Mouse (Mus musculus) layer of hippocampus, postnatal 14 days (tissue): ENCODE measurements around the gene Nsf. TPM values are rescaled to one million over a fixed set of nuclear protein-coding genes. Genes with fewer than 3 reads are reported as not detected.
"Not testable (repeated sequence)": the region's sequence is repeated elsewhere in the genome, so short reads cannot be mapped to it uniquely, and the experiment has no call there.

Experiments used
- DNase-seq, 2 experiments: peaks; one replicate each; pipeline ENCODE4 v3.0.0; 2021 to 2022; ENCODE audit warnings: low spot score in 2 of 2, mixed read lengths in 1 of 2
- total RNA-seq, 2 experiments: library from RNA; stranded (reverse); gene quantifications; 2 replicates each; pipeline ENCODE4 v1.2.3; 2021

The Nsf gene
- total RNA-seq, 2 experiments from 2014 or later, result 994 to 1,064 TPM

DNA sequence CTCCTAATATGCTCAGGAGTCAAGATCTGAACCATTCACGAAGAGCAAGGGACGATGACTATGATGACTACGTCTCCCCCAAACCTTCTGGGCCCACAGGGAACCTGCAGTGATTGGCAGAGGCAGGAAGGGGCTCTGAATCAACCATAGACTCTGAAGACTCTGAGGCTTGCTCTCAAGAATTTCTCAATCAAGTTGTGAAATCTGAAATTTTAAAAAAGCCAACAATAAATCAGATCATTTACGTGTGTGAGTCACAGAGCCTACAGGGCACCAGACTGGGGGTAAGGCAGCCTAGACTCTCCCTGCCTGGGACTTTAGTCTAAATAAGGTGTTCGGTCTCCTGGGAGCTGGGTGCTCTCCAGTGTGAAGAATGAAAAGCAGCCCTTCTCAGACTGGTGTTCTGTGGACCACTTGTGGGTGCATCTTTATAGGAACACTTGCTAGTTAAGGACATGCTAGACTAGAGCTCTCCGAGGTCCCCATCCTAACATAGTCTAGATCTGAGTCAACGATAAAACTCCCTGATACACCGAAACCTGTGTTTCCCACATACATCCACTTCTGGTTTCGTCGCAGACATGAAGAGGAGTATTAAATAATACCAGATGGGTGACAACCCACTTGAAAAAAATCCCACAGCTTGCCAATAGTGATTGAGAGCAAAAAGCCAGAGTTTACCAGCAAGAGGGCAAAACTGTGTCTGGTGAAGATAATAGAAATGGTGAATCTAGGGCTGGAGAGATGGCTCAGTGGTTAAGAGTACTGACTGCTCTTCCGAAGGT lies 56.7 kb downstream of the Nsf start:
- no peak for DNase-seq

DNA sequence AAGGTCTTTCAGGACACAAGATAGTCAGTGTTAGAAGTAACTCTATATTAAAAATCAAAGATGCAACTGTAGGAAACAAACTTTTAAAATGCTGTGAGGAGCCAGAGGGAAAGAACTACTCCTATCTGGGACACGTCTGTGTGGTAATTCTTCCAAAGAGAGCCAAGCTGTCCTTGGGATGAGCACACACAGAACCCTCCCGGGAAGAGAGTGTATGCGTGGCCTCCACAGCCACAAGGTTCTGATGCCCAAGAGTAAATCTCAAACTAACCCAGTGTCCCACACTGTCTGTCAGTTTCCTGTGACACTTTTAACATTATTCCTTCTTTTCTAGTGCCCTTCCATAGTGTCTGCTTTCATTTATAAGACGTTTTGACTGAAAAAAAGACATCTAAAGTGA lies 57.8 kb downstream of the Nsf start:
- DNase-seq, result no peak

DNA sequence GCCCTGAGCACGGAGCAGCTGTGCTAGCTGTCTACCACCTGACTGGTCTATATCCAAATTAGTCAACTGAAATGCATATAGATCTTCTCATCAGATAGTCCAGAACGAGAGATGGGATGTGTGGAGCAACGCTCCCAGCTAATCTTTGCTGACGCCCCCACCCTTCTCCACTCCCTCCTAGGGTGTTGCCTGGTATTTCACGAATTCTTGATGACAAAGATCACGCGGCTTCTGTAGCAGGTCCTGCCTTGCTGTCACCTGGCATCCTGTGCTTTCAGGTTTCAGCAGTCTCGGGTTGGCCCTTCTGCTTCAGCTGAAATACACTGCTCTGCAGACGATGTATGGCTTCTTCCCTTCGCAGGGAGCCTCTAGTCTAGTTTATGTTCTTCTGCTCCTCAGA lies 61.0 kb downstream of the Nsf start:
- DNase-seq, result no peak

DNA sequence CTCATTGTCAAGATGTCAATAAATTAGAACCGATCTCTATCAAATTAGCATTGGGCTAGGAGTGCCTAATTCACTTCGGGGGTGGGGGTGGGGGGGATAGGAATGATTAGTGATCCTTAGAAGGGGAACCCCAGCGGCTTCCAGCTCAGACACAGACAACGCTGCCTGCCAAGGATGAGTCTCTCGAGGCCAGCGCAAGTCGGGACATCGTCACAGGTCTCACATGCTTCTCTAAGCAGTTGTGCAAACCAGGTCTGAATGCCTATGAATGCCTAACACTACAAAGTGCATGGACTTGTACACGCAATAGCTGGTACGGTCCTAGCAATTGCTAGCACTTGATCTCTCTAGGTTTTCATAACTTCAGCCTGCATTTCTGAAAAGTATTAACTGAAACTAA lies 62.1 kb downstream of the Nsf start:
- DNase-seq, result no peak

DNA sequence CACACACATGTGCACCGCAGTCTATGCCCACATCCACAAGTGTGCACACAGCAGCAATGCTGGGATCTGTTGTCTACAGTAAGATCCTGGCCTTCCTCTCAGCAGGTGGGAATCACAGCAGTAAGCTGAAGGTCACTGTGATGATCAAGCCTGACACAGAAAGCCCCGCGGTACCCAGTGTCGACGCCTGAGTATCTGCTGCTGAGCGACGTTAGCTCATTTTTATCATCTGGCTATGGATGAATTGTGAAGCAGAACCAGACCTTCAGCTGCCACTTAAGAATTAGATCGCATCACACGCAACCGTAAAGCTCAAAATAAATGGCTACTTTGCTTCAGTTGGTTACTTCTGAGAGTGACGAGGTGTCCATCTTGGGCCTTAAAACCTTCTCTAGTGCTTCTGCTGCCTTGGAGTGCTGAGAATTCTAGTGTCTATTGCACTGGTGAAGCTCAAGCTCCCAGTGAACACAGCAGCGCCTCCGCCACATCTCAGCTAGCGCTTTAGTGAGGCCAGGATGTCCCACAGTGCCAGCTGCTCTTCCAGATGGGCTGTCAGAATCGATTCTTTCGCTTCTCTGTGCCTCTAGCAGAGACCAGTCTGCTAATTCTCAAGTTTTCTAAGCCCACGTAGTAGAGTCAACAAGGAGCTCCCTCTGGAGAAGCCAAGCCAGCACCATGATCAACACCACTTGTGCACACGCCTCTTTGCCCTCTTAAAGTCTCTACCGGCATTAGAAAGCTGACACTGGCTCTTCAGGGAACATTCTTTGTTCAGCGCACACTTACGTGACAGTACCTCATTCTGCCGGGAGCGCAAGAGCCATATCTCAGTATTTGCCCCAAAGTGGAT lies 63.3 kb downstream of the Nsf start:
- peak in 1 of 2 experiments; percentile 45 for DNase-seq

DNA sequence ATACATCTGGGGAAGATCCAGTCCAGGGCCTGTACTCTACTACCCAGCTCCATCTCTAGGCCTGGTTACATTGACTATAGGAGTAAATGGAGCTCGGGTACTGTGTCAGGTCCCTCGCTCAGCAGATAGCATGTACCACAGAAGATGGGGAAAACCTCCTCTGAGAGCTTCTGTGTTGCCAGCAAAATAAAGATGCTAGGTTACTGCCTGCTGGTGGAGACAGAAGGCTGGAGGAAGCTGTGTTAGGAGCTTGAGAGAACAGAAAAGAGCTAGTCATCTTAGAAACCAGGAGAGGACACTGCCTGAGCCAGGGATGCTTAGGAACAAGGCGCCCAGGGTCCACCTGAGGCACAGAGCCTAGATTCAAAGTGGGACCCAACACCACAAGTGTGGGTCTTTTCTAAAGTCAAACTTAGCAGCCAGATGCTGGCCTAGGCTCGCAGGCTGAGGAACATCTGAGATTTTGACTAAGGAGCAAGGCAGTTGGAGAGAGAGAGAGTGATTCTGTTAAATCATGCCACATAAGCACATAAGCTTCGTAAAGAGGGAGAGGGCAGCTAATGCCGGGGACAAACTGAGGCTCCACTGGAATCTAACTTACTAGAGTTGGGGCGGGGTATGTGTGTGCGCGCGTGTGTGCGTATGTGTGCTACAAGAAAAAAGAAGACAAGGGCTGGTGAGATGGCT lies 66.0 kb downstream of the Nsf start:
- no peak for DNase-seq

DNA sequence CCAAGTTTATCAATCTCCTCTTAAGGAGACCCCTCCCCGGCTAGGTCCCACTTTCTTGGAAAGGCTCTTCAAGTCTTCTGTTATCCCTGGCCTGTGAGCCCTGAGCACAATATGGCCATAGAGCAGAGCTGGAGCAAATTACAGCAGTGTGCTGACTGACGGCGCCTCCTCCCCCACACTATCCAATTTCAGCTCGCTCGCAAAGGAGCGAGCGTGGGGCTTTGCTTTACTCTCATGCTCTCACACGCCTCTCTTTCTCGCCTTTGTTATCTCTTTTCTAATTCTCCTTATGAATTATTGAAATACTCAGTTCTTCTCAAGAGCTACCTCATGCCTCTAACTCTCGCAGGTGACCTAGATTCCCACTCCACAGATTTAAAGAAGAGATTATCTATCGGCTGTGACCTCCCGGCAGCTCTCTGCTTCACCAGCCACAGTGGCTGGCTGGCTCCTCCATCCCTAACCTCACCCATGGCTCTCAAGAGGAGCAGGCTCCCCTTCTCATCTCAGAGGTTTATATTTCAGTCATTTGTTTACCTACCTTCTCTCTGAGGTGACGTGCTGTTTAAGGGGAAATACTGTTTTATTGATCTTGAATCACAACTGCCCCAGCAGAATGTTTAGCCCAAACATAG lies 69.0 kb downstream of the Nsf start:
- DNase-seq, result no peak

DNA sequence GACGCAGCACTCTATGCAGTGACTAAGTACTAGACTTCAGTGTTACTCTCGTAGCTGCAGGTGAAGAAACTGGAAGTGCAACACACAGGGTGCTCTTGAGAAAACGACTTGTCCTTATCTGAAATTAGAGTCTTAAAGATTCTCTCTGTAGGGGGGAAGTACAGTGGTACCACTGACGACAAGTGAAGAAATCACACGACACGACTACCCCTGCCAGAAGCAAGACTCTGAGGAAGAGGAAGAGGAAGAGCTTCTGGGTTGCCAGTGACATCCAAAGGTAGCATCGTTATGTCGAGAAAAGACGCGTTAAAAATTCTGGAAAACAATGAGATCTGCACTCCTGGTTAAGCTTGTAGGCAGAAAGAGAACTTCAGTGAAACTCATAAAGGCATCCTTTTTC lies 70.1 kb downstream of the Nsf start:
- DNase-seq, result no peak

DNA sequence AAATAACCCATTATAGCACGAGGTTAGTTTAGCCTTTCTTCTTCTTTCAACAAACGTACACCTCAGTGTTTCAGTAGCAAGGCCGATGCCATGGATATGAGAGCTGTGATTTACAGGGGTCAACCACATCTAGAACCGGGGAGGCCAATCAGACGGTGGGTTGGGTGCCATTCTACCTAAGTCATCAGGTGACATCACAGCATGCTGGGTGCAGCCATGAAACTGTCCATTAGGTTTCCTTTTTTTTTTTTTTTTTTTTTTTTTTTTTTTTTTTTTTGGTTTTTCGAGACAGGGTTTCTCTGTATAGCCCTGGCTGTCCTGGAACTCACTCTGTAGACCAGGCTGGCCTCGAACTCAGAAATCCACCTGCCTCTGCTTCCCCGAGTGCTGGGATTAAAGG lies 74.4 kb downstream of the Nsf start:
- DNase-seq, result not testable (repeated sequence)

DNA sequence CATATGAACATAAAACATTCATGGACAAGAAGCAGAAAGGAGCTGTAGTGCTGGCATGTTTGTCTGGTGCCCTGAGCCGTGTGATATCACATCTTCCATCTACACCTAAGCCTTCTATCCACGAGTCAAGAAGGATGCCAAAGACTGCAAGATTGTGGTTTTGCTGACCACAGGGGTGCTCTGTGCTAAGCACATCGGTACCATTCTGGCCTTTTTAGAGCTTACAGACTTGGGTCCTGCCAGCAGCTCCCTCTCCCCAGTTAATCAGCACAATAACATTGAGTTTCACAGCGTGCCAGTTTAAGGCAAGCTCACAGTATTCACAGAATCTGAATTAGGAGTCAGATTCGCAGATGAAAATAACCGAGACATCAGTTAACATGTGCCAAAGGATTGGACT lies 75.4 kb downstream of the Nsf start:
- no peak for DNase-seq

DNA sequence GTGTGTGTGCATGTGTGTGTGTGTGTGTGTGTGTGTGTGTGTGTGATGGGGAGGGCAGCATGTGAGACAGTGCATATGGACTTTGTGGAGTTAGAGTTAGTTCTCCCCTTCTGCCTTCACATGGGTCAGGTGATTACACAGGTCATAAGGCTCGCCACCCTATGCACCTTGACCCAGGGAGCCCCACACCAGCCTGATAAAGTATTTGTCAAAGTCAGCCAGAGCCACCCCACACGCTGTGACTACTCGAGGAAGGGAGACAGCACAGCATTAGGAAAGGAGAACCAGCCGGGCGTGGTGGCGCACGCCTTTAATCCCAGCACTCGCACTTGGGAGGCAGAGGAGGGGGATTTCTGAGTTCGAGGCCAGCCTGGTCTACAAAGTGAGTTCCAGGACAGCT lies 83.5 kb downstream of the Nsf start:
- DNase-seq, result no peak

DNA sequence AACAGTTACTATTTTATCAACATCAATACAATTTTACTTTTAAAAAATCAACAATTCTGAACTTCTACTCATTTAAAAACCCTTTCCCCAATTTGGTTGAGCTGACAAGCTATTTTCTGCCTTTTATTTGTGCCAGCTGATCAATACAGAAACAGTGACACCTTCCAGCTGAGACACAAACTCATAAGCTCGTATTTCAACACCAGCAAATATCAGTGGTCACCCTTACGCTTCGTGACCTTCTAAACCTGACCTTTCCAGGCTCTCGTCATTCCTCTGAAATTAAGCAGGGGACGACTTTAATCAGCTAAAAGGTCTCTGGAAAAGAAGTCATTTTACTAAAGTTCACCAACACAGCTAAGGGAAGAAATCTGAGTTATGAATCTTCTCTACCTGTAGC lies 86.2 kb downstream of the Nsf start:
- DNase-seq, result no peak

DNA sequence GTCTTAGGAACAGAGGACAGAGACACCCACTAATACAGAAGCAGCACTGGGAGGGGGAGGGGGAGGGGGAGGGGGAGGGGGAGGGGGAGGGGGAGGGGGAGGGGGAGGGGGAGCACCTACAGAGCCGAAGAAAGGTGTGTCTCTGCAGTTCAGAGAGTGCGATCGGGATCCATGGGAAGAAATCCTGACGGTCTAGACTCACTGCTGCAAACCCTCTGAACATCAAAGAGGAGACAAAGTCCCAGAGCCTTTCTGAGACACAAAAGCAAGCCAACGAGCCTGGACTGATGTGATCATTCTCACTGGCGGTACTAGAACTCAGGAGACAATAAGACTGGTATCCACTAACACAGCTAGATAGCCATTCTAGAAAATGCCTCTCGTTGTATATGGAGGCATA lies 88.5 kb downstream of the Nsf start:
- no peak for DNase-seq

DNA sequence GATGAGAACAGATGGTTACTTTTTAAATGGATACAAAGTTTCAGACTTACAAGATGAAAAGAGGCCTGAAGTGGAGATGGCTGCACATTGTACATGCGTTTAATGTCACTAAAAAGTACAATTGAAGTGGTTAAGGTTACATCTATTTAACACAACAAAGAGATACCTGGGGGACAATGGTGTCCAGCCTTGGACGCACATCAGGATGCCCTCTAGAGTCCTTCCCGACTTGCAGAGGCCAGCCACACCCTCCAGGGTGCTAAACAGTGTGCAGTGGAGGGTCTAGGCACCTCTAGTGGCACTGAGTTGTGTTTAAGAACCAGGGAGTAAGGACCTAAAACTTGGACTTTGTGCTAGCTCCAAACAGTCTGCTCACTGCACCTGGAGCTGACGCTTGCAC lies 89.4 kb downstream of the Nsf start:
- DNase-seq, result no peak

DNA sequence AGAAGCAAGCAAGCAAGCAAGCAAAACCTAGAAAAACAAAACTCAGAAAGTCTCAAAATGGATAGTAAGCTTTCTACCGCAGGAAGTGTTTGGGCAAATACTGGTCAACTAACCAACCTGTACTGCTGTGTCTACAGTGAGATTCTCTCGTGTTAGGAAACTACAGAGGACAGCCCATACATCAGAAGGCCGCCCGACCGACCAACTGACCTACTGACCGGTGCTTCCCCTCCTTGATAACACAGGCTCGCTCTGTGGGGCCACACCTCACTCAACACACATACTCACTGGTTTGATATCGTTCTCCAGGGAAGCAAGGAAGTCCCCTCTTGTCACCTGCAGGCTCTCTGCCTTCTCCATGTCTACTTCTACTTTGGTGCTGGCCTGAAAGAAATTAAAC lies 90.9 kb downstream of the Nsf start:
- no peak for DNase-seq

DNA sequence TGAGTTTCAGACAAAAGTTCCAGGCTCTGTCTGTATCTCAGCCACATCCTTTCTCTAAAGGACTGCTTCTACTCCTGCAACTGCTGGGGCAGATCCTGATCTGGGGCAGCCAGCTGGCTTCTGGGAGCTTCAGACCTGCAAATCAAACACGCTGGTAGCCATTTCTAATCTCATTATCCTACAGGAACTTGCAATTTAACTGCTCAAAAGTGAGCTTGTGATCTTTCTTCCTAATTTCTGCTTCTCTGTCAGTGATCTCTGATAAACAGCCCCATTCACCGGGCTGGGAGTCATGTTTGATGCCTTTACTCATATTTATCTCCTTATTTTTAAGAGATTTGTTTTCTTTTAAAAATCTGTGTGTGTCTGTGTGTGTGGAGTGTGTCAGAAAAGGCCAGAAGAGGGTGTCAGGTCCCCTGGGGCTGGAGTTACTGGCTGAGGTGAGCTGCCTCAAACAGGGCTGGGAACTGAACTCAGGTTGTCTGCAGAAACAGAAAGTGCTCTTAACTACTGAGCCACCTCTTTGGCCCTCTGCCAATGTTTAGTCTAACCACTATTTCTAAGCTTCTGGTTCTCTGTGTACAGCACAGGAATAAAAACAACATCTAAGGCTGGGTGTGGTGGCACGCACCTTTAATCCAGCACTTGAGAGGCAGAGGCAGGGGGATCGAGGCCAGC lies 93.8 kb downstream of the Nsf start:
- DNase-seq, result no peak

DNA sequence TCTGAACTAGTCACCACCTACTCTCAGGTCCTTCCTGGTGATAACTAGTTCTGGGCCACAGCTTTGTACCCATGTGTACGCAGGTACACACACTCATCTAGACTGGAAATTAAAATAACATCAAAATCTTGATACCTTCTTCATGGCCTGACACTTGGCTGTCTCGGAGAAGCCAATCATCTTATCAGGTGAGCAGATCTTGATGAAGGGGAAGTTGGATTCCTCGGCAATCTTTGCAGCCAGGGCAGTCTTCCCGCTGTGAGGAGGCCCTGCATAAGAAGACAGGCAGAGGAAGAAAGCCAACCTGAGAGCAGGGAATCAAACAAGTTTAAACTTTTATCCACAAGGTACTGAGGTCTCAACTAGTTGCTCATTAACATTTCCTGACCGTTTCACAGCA lies 95.1 kb downstream of the Nsf start:
- no peak for DNase-seq

DNA sequence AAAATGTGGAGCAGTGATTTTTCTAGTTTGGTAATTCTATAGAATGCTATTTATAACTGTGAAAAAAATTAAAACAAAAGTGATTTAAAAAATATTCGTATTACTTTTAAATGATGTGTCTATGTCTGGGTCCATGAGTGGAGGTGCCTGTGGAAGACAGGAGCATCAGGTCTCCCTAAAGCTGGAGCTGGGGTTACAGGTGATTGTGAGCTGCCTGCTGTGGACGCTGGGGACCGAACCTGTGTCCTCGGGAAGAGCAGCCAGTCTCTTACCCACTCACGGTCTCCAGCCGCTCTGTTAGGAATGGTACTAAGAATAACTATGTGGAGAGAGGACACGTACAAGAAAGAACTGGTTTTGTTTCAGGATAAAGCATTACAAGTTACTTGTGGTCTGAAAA lies 97.2 kb downstream of the Nsf start:
- DNase-seq, result no peak

DNA sequence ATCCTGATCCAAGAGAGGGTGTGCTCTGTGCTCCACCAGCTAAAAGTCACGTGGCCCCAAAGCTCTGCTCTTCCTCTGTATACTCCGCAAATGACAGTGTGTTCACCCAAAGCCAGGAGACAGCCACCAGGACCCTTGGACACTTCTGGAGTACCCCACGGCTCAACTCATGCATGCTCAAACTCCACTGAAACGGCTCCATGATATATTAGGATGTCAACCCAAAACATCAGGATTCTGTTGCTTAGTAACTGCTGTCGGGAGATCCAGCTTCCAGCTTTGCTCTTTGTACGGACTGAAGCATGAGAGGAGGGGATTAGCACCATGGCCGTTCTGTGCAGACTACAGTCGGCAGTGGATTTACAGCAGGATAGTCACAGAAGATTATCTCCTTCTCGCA lies 99.6 kb downstream of the Nsf start:
- no peak for DNase-seq

DNA sequence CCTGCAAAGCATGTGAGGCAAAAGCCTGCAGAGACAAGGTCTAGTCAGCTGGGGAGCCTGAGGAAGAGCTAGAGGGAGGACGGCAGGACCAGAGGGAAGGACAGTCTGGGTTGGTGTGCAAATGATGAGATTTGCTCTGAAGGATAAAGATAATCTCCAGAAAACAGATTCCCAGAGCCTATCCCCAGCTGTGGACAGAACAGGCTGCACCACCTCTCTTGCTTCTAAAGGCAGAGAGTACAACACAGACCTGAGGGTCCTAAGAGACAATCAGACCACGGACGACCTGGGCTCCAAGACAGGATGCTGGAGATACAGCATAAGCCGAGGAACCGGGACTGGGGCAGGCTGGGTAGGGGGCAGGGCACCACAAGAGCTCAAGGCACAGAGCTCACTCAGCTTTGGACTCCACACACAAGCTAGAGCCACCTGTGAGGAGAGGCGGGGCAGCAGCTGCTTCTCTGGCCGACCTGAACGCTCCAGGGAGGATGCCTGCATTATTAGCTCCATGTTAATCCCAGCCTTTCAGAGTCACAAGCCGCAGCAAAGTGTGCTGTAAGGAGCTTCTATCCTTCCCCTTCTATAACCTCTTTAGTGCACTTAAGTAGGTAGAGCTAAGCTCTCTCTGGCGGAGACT lies 100.5 kb downstream of the Nsf start:
- no peak for DNase-seq
